Mouse (Mus musculus) liver, embryonic 13.5 days (tissue): Measurements from ENCODE around the gene Olfr635. TPM values are rescaled to one million over a fixed set of nuclear protein-coding genes. Genes with fewer than 3 reads are reported as not detected.
"Not testable (repeated sequence)": the region's sequence is repeated elsewhere in the genome, so short reads cannot be mapped to it uniquely, and the experiment has no call there.

Experiments used
- ATAC-seq: fragments of 200-750 bp; cut with Nextera tagmentation; 2 replicates; pipeline ENCODE4 v1.8.0; 2017; ENCODE audit warnings: low read depth, mild to moderate bottlenecking, moderate number of reproducible peaks, moderate library complexity
- DNase-seq: peaks from one replicate; pipeline ENCODE4 v3.0.0; 2022
- H3K27ac ChIP-seq: fragments of 300-500 bp; sonication (generic); 2 replicates; pipeline ENCODE4 v1.5.1; 2015; ENCODE audit warnings: moderate library complexity, mild to moderate bottlenecking, inconsistent platforms
- H3K27me3 ChIP-seq: fragments of 300-500 bp; sonication (generic); 2 replicates; pipeline ENCODE4 v1.6.1; 2015; ENCODE audit warnings: mild to moderate bottlenecking, inconsistent platforms
- H3K36me3 ChIP-seq: fragments of 300-500 bp; sonication (generic); 2 replicates; pipeline ENCODE4 v1.6.1; 2015; ENCODE audit warnings: mild to moderate bottlenecking, inconsistent platforms
- H3K4me1 ChIP-seq: fragments of 300-500 bp; sonication (generic); replicated peaks from 2 replicates; pipeline ENCODE4 v1.6.1; 2015; ENCODE audit warnings: inconsistent platforms
- H3K4me2 ChIP-seq: fragments of 300-500 bp; sonication (generic); 2 replicates; pipeline ENCODE4 v1.6.1; 2015; ENCODE audit warnings: inconsistent platforms, mild to moderate bottlenecking, moderate library complexity
- H3K4me3 ChIP-seq: fragments of 300-500 bp; sonication (generic); replicated peaks from 2 replicates; pipeline ENCODE4 v1.5.1; 2015; ENCODE audit warnings: mild to moderate bottlenecking, inconsistent platforms
- H3K9ac ChIP-seq: fragments of 300-500 bp; sonication (generic); 2 replicates; pipeline ENCODE4 v1.6.1; 2015; ENCODE audit warnings: mild to moderate bottlenecking, inconsistent platforms
- H3K9me3 ChIP-seq: fragments of 300-500 bp; sonication (generic); replicated peaks from 2 replicates; pipeline ENCODE4 v1.6.1; 2016; ENCODE audit warnings: inconsistent platforms
- WGBS: fragments of 180-500 bp; shearing (Covaris S2); methylation state at CpG from one replicate; pipeline ENCODE4 v1.1.7; 2015; ENCODE audit not compliant: insufficient replicate concordance; 5-methylcytosine and 5-hydroxymethylcytosine counted together
- polyA plus RNA-seq: library from polyadenylated mRNA; unstranded; fragments of >200 nt; fragmentation: Nextera tagmentation; extraction: Ambion mirVana; gene quantifications from 2 replicates; pipeline ENCODE4 v1.2.1, GENCODE M21; 2015

The Olfr635 gene
- polyA plus RNA-seq = not detected in 2 replicates

GRCm38 (mm10) chr7:103970852-103971251 is at the start of gene Olfr635:
Gene Olfr635 (plus strand): TSS chr7:103971152.
- 68% methylated on average over 1 of the region's 1 CpGs for WGBS
- Histone ChIP-seq H3K27ac (no peak within 1 kb of the TSS), H3K9me3 (no peaks in the 10 kb centered on the region), H3K4me1 (no peaks in the 10 kb centered on the region), H3K9ac (no peak within 1 kb of the TSS), H3K4me3 (no peak within 1 kb of the TSS), H3K4me2 (no peak within 1 kb of the TSS), H3K36me3 (no peaks in the 10 kb centered on the region), H3K27me3 (no peaks in the 10 kb centered on the region)
- DNase-seq = no peak
- ATAC-seq = no peak

GRCm38 (mm10) chr7:103928525-103928924 is 42.4 kb upstream of the Olfr635 start, which contains the start of gene Olfr631:
Gene Olfr631 (plus strand): TSS chr7:103928825.
- Histone ChIP-seq H3K9ac (no peak within 1 kb of the TSS), H3K27me3 (no peaks in the 10 kb centered on the region), H3K27ac (no peak within 1 kb of the TSS), H3K4me2 (no peak within 1 kb of the TSS), H3K9me3 (no peaks in the 10 kb centered on the region), H3K36me3 (no peaks in the 10 kb centered on the region), H3K4me3 (no peak within 1 kb of the TSS), H3K4me1 (no peaks in the 10 kb centered on the region)
- DNase-seq = no peak
- ATAC-seq = no peak

GRCm38 (mm10) chr7:103934264-103934663 is 36.7 kb upstream of the Olfr635 start, which contains the start of gene Olfr632:
Gene Olfr632 (plus strand): TSS chr7:103934347.
- no peak within 1 kb of the TSS for H3K4me2 ChIP-seq
- H3K27me3 ChIP-seq = peaks cover 6% of the 10 kb centered on the region; the same call in 1 of the 2 replicates
- no peaks in the 10 kb centered on the region for H3K36me3 ChIP-seq
- H3K4me1 ChIP-seq = peaks cover 4% of the 10 kb centered on the region
- H3K4me3 ChIP-seq = no peak within 1 kb of the TSS
- no peaks in the 10 kb centered on the region for H3K9me3 ChIP-seq
- DNase-seq (no peak), ATAC-seq (peak; percentile 67)
- H3K27ac ChIP-seq = no peak within 1 kb of the TSS
- 0 out of 2 replicates have a peak within 1 kb of the TSS, but pooled peaks have one; percentile 2 for H3K9ac ChIP-seq
- WGBS = 26% methylated on average over 2 of the region's 2 CpGs

GRCm38 (mm10) chr7:103942730-103943129 is 28.2 kb upstream of the Olfr635 start:
- ATAC-seq (peak; percentile 80), DNase-seq (peak; percentile 65)
- H3K36me3 ChIP-seq = no peaks in the 10 kb centered on the region
- H3K9me3 ChIP-seq = no peaks in the 10 kb centered on the region
- WGBS = 11% methylated on average over 2 of the region's 2 CpGs
- peak overlapping the region; percentile 20 for H3K4me2 ChIP-seq
- peaks cover 4% of the 10 kb centered on the region; the same call in 1 of the 2 replicates for H3K27me3 ChIP-seq
- peak overlapping the region; percentile 83 for H3K27ac ChIP-seq
- H3K9ac ChIP-seq = peak overlapping the region; percentile 67
- H3K4me3 ChIP-seq = no peak overlapping the region
- peaks cover 7% of the 10 kb centered on the region for H3K4me1 ChIP-seq

- no peak for ATAC-seq
- no peak for DNase-seq
- H3K27me3 ChIP-seq = no peaks in the 10 kb centered on the region
- H3K27ac ChIP-seq = no peak within 1 kb of the TSS
- no peak within 1 kb of the TSS for H3K9ac ChIP-seq
- no peak within 1 kb of the TSS for H3K4me3 ChIP-seq
- no peaks in the 10 kb centered on the region for H3K9me3 ChIP-seq
- no peak within 1 kb of the TSS for H3K4me2 ChIP-seq
- no peaks in the 10 kb centered on the region for H3K36me3 ChIP-seq
- H3K4me1 ChIP-seq = peaks cover 7% of the 10 kb centered on the region
These were observed 26.8 kb upstream of the Olfr635 start, which contains the start of gene Olfr633 for GRCm38 (mm10) chr7:103944137-103944536. Gene Olfr633 (plus strand): TSS chr7:103944437.

GRCm38 (mm10) chr7:103966873-103967272 is 4.1 kb upstream of the Olfr635 start:
- not testable (repeated sequence) for DNase-seq, H3K4me1 ChIP-seq, H3K4me2 ChIP-seq, H3K9me3 ChIP-seq, H3K4me3 ChIP-seq, H3K9ac ChIP-seq, ATAC-seq, H3K27ac ChIP-seq, H3K27me3 ChIP-seq, H3K36me3 ChIP-seq
- 87% methylated on average over 22 of the region's 22 CpGs for WGBS

GRCm38 (mm10) chr7:103971782-103972181 is 830 bp downstream of the Olfr635 start:
- H3K9ac ChIP-seq = no peak overlapping the region
- WGBS = 20% methylated on average over 1 of the region's 1 CpGs
- no peak overlapping the region for H3K4me2 ChIP-seq
- H3K27ac ChIP-seq = no peak overlapping the region
- ATAC-seq (no peak), DNase-seq (no peak)
- no peaks in the 10 kb centered on the region for H3K36me3 ChIP-seq
- H3K27me3 ChIP-seq = no peaks in the 10 kb centered on the region
- H3K4me1 ChIP-seq = no peaks in the 10 kb centered on the region
- no peaks in the 10 kb centered on the region for H3K9me3 ChIP-seq
- H3K4me3 ChIP-seq = no peak overlapping the region

- ATAC-seq (no peak), DNase-seq (no peak)
- Histone ChIP-seq H3K4me3 (no peak within 1 kb of the TSS), H3K27me3 (no peaks in the 10 kb centered on the region), H3K27ac (no peak within 1 kb of the TSS), H3K4me1 (no peaks in the 10 kb centered on the region), H3K36me3 (no peaks in the 10 kb centered on the region), H3K9ac (no peak within 1 kb of the TSS), H3K9me3 (no peaks in the 10 kb centered on the region), H3K4me2 (no peak within 1 kb of the TSS)
These were observed 27.5 kb downstream of the Olfr635 start, which contains the start of gene Olfr638 for GRCm38 (mm10) chr7:103998446-103998845. Gene Olfr638 (plus strand): TSS chr7:103998746.

GRCm38 (mm10) chr7:103999124-103999523 is 28.2 kb downstream of the Olfr635 start:
- H3K27ac ChIP-seq = no peak overlapping the region
- ATAC-seq (no peak), DNase-seq (no peak)
- H3K4me1 ChIP-seq = no peaks in the 10 kb centered on the region
- no peak overlapping the region for H3K9ac ChIP-seq
- H3K27me3 ChIP-seq = no peaks in the 10 kb centered on the region
- no peaks in the 10 kb centered on the region for H3K36me3 ChIP-seq
- no peaks in the 10 kb centered on the region for H3K9me3 ChIP-seq
- H3K4me3 ChIP-seq = no peak overlapping the region
- no peak overlapping the region for H3K4me2 ChIP-seq

GRCm38 (mm10) chr7:104017203-104017602 is 46.3 kb downstream of the Olfr635 start, which contains the start of gene Olfr639:
Gene Olfr639 (minus strand): TSS chr7:104017303.
- H3K4me2 ChIP-seq = no peak within 1 kb of the TSS
- no peaks in the 10 kb centered on the region for H3K4me1 ChIP-seq
- no peak within 1 kb of the TSS for H3K4me3 ChIP-seq
- H3K9ac ChIP-seq = no peak within 1 kb of the TSS
- DNase-seq = no peak
- no peaks in the 10 kb centered on the region for H3K27me3 ChIP-seq
- H3K27ac ChIP-seq = no peak within 1 kb of the TSS
- no peaks in the 10 kb centered on the region for H3K36me3 ChIP-seq
- no peaks in the 10 kb centered on the region for H3K9me3 ChIP-seq
- ATAC-seq = no peak

- WGBS = 55% methylated on average over 1 of the region's 1 CpGs
- H3K4me3 ChIP-seq = no peak overlapping the region
These were observed 48.0 kb downstream of the Olfr635 start for GRCm38 (mm10) chr7:104018953-104019352.

GRCm38 (mm10) chr7:104021651-104022050 is 50.7 kb downstream of the Olfr635 start:
- Histone ChIP-seq H3K27me3 (no peaks in the 10 kb centered on the region), H3K4me2 (no peak overlapping the region), H3K36me3 (no peaks in the 10 kb centered on the region), H3K9me3 (no peaks in the 10 kb centered on the region), H3K9ac (no peak overlapping the region), H3K27ac (no peak overlapping the region), H3K4me3 (no peak overlapping the region), H3K4me1 (no peaks in the 10 kb centered on the region)
- WGBS = 74% methylated on average over 6 of the region's 6 CpGs
- no peak for ATAC-seq
- no peak for DNase-seq

More at GRCm38 (mm10) chr7:104018953-104019352, 48.0 kb downstream of the Olfr635 start:
- no peak for ATAC-seq
- Histone ChIP-seq H3K27ac (no peak overlapping the region), H3K9ac (no peak overlapping the region), H3K4me1 (no peaks in the 10 kb centered on the region), H3K4me2 (no peak overlapping the region), H3K9me3 (no peaks in the 10 kb centered on the region), H3K36me3 (no peaks in the 10 kb centered on the region), H3K27me3 (no peaks in the 10 kb centered on the region)
- no peak for DNase-seq
